Mouse (Mus musculus) heart, postnatal 0 days (tissue): ENCODE results near the gene Ssrp1.

Experiments used
- CTCF ChIP-seq: IDR thresholded peaks from 2 replicates; pipeline ENCODE4 v1.5.1; 2016; ENCODE audit warnings: antibody characterized with exemption, control low read depth, low read depth
- EP300 ChIP-seq: IDR thresholded peaks from 2 replicates; pipeline ENCODE4 v1.6.1; 2016; ENCODE audit warnings: antibody characterized with exemption, low read depth

- TF ChIP-seq CTCF (no peak), EP300 (no peak)
Measured at GRCm38 (mm10) chr2:85060591-85061060, 23.6 kb downstream of the Ssrp1 start.
